Mouse (Mus musculus): ENCODE measurements around the gene Epb41l2. TPM values are rescaled to one million over a fixed set of nuclear protein-coding genes. Genes with fewer than 3 reads are reported as not detected.

Gene Epb41l2
- polyA plus RNA-seq, 1 experiment = 421 TPM

DNA sequence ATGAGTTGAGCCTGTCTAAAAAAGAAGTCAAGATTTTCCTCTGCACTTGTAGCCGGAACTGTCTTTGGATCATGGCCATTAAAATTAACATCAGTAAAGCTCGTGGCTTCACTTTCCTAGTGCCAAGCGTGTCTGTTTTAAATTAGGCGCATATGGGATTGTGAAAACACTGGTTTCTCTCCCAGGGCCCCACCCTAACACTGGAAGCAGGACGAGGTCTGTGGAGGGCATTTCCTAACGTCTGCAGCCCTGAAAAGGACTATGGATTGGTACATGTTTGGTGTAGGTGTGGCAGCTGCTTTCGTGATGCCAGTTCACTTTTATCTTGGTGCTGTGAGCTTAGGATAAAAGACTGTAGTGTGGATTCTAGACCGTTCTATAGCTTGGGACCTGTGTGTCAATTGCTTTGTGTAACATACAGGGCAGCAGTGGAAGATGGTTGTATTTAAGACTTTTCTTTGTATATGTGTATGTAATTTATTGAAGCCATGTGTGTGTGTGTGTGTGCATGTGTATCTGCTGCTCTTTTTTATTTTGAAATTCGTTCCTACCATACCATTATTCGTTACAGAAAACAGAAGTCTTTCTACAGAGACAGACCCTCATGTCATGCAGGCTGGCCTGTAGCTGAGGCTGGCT lies 13.0 kb downstream of the Epb41l2 start:
- Histone ChIP-seq H3K4me1 (ENCODE audit: control insufficient read depth, insufficient read depth, low read length) (no peaks in the 10 kb centered on the region), H3K4me3 (ENCODE audit: insufficient read depth, low read depth, low read length) (no peak overlapping the region), H3K27ac (ENCODE audit: insufficient read depth, low read depth, low read length) (no peak overlapping the region)
- 55% methylated on average over 10 of the region's 10 CpGs for WGBS
- no peak for TF ChIP-seq CTCF (IDR thresholded peaks at IDR 0.05; ENCODE audit: insufficient read depth, low read depth, low read length)
- no peak for TF ChIP-seq POLR2A (IDR thresholded peaks at IDR 0.05; ENCODE audit: insufficient read depth, low read depth, low read length)

DNA sequence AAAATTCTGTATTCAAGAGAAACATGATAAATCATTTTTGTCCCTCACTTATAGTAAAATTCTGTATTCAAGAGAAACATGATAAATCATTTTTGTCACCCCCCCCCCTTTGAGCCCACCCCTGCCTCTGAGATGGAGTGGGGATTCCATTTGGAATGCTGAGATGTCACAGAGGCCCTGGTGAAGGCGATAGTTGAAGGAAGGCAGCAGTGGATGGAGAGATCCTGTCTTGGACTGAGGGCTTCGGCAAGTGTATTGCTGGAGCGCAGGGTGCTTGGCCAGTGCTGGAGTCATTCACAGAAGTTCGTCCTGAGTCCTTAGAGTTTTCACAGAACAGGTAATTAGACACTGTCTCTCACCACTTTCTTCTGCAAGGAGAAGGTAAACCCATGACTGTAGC lies 15.4 kb downstream of the Epb41l2 start:
- H3K4me1 ChIP-seq (ENCODE audit: control insufficient read depth, insufficient read depth, low read length) = no peaks in the 10 kb centered on the region
- H3K4me3 ChIP-seq (ENCODE audit: insufficient read depth, low read depth, low read length) = no peak overlapping the region
- TF ChIP-seq POLR2A (IDR thresholded peaks at IDR 0.05; ENCODE audit: insufficient read depth, low read depth, low read length) = no peak
- TF ChIP-seq CTCF (IDR thresholded peaks at IDR 0.05; ENCODE audit: insufficient read depth, low read depth, low read length) = no peak
- 93% methylated on average over 4 of the region's 4 CpGs for WGBS
- no peak overlapping the region for H3K27ac ChIP-seq (ENCODE audit: insufficient read depth, low read depth, low read length)

DNA sequence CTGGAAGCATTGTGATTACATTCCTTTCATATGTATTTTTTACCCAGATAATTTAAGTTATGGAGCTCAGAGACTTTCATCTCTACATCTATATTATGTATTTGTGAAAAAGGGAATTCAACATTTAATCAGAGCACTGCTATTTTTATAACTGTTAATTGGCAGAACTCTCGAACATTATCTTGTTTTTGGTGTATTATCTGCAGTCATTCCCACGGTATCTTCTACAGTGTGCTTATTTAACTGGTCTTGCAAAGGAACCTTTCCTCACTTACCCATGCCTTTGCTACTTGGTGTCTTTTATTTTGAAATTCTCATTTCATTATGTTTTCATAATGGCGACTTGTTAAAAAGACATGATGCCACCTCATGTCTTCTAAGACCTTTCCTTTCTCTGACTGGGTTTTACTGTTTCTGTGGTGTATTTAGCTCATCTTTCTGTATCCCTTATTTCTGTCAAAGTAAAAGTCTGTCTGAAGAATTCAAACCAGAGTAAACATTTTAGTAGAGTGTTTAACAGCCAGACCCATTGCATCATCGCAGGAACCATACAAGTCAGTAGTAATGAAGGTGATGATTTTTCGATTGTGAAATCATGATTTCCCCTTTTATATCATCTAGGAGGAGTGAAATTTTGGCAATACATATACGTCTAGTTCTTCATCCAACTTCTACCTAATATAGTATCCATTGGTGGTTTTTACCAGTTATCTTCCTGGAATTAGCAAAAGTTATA lies 21.3 kb downstream of the Epb41l2 start:
- no peak overlapping the region for H3K4me3 ChIP-seq (ENCODE audit: insufficient read depth, low read depth, low read length)
- H3K27ac ChIP-seq (ENCODE audit: insufficient read depth, low read depth, low read length) = no peak overlapping the region
- no peaks in the 10 kb centered on the region for H3K4me1 ChIP-seq (ENCODE audit: control insufficient read depth, insufficient read depth, low read length)
- WGBS = 90% methylated on average over 6 of the region's 6 CpGs
- TF ChIP-seq POLR2A (IDR thresholded peaks at IDR 0.05; ENCODE audit: insufficient read depth, low read depth, low read length) = no peak
- TF ChIP-seq CTCF (IDR thresholded peaks at IDR 0.05; ENCODE audit: insufficient read depth, low read depth, low read length) = no peak

DNA sequence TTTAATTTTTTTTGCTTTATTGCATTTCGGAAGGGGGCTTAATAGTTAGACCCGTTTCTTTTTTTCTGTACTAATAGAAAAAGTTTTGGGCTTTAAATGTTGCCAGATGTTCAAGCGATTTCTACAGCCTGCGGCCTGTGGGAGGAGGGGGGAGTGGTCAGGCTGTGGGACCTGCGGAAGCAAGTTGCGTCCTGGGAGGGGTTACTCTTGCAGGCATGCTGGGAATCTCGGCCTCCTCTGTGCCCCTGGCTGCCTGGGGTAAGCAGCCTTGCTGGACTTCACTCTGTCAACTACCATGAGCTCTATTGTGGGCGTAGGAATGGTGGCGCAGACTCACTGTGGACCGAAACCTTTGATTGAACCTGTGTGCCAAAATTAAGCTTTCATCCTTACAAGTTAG lies 22.4 kb downstream of the Epb41l2 start:
- no peak for TF ChIP-seq POLR2A (IDR thresholded peaks at IDR 0.05; ENCODE audit: insufficient read depth, low read depth, low read length)
- TF ChIP-seq CTCF (IDR thresholded peaks at IDR 0.05; ENCODE audit: insufficient read depth, low read depth, low read length) = no peak
- no peak overlapping the region for H3K27ac ChIP-seq (ENCODE audit: insufficient read depth, low read depth, low read length)
- H3K4me3 ChIP-seq (ENCODE audit: insufficient read depth, low read depth, low read length) = no peak overlapping the region
- WGBS = 83% methylated on average over 10 of the region's 10 CpGs
- no peaks in the 10 kb centered on the region; the same call in 1 of the 2 replicates for H3K4me1 ChIP-seq (ENCODE audit: control insufficient read depth, insufficient read depth, low read length)

DNA sequence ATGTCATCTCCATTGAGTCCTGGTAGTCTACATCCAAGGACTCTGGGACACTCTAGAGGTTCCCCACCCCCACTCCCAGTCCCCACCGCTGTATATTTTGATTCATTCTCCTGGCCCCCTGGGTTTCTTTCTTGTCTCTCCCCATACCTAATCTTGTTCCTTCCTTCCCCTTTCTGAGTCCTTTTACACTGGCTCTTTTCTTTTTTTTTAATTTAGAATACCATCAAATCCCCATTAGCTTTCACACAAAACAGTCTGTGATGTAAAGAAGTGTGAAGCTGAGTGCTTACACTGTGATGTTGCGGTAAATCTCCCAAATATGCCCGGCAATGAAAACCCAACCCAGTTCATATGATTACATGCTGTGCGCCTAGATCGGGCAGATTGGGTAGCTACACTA lies 23.6 kb downstream of the Epb41l2 start:
- WGBS = 70% methylated on average over 5 of the region's 5 CpGs
- Histone ChIP-seq H3K27ac (ENCODE audit: insufficient read depth, low read depth, low read length) (no peak overlapping the region), H3K4me1 (ENCODE audit: control insufficient read depth, insufficient read depth, low read length) (no peaks in the 10 kb centered on the region; the same call in 1 of the 2 replicates), H3K4me3 (ENCODE audit: insufficient read depth, low read depth, low read length) (no peak overlapping the region)
- no peak for TF ChIP-seq CTCF (IDR thresholded peaks at IDR 0.05; ENCODE audit: insufficient read depth, low read depth, low read length)
- TF ChIP-seq POLR2A (IDR thresholded peaks at IDR 0.05; ENCODE audit: insufficient read depth, low read depth, low read length) = no peak

DNA sequence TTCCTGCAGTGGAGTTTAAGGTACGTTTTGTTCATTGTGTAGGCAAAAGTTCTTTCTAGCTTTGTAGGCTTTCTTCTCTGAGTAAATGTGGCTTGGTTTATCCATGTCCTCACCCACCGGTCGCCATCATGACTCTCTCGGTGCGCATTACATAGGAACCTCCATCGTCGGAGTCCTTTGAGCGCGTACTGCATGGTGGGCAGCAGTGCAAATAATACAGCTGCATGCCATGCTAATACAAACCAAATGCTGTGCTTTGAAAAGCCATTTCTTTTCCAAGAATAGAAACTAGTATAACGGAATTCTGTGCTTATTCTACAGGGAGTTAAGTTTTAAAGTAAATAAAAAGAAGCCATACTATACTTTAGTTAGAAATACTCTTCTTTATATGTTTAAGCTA lies 24.8 kb downstream of the Epb41l2 start:
- Histone ChIP-seq H3K4me3 (ENCODE audit: insufficient read depth, low read depth, low read length) (no peak overlapping the region), H3K4me1 (ENCODE audit: control insufficient read depth, insufficient read depth, low read length) (no peaks in the 10 kb centered on the region; the same call in 1 of the 2 replicates), H3K27ac (ENCODE audit: insufficient read depth, low read depth, low read length) (no peak overlapping the region)
- 92% methylated on average over 10 of the region's 10 CpGs for WGBS
- no peak for TF ChIP-seq POLR2A (IDR thresholded peaks at IDR 0.05; ENCODE audit: insufficient read depth, low read depth, low read length)
- TF ChIP-seq CTCF (IDR thresholded peaks at IDR 0.05; ENCODE audit: insufficient read depth, low read depth, low read length) = no peak

DNA sequence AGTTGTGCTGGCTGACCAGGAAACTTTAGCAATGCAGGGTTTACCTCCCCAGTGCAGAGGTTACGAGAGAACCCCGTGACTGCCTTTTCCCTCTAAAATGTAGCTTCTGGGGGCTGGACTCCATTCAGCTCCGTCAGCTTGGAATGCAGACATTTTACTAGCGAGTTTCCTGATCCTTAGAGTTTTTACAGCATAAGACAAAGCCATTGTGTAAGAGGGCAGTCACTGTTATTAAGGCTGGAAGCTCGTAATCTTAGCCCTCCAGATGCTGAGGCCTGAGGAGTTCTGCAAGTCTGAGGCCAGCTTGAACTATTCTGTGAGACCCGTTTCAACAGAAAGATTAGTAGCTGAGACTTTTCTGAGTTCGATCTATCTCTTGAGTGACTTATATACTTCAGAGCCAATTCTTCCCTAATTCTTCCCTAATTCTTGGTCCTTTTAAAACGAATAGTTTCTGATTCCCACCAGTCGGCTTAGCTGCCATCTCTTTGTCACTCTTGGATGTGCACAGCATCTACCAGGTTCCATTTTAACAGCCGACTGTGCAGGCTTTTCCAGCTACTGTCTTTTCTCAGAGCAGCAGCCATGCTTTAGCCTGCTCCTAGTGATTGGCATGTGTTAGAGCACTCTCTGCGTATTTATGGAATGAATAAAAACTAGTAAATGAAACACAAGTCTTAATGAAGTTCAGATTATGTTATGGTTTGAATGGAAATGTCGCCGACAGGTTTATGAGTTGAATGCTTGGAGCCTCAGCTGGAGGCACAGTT lies 26.4 kb downstream of the Epb41l2 start:
- H3K4me1 ChIP-seq (ENCODE audit: control insufficient read depth, insufficient read depth, low read length) = no peaks in the 10 kb centered on the region; the same call in 1 of the 2 replicates
- no peak overlapping the region for H3K27ac ChIP-seq (ENCODE audit: insufficient read depth, low read depth, low read length)
- no peak overlapping the region for H3K4me3 ChIP-seq (ENCODE audit: insufficient read depth, low read depth, low read length)
- 79% methylated on average over 13 of the region's 13 CpGs for WGBS
- TF ChIP-seq POLR2A (IDR thresholded peaks at IDR 0.05; ENCODE audit: insufficient read depth, low read depth, low read length) (no peak), CTCF (IDR thresholded peaks at IDR 0.05; ENCODE audit: insufficient read depth, low read depth, low read length) (no peak)

DNA sequence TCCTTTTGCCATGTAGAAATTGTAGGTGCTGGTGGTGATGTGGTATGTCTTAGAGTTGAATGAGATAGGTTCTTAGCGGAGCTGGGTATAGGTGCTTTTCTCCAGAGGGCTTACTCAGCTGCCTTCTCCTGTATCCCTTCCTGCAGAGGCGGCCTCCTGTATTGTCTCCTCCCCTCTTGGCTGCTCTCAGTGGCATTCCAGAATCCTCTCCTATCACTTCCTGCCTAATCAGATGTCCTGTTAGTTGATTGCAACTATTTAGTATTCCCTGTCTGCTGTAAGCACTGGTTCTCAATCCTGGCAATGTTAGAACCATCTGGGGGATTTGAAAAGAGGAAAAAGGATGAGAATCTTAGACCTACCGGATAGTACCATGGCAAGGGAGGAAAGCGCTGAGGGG lies 27.3 kb downstream of the Epb41l2 start:
- Histone ChIP-seq H3K4me3 (ENCODE audit: insufficient read depth, low read depth, low read length) (no peak overlapping the region), H3K27ac (ENCODE audit: insufficient read depth, low read depth, low read length) (no peak overlapping the region), H3K4me1 (ENCODE audit: control insufficient read depth, insufficient read depth, low read length) (no peaks in the 10 kb centered on the region; the same call in 1 of the 2 replicates)
- TF ChIP-seq POLR2A (IDR thresholded peaks at IDR 0.05; ENCODE audit: insufficient read depth, low read depth, low read length) (no peak), CTCF (IDR thresholded peaks at IDR 0.05; ENCODE audit: insufficient read depth, low read depth, low read length) (no peak)
- 86% methylated on average over 4 of the region's 4 CpGs for WGBS

DNA sequence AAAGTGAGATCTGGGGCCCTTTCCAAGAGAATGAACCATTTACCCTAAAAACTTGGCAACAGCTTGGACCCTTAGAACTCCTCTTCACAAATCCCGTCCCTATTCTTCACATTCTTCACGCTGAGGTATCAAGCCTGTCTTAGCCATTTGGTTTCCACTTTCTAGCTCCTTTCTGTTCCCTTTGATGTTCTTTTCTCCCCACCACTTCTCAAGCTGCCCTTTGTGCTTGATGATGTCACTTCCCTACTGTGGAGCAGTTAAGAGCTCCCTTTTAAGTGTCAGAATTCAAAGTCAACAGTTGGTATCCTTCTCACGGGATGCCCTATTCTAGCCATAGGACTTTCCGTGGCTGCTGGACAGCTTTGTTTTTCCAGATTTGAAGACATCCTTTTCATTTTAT lies 27.7 kb downstream of the Epb41l2 start:
- WGBS = 71% methylated on average over 4 of the region's 4 CpGs
- no peak overlapping the region for H3K4me3 ChIP-seq (ENCODE audit: insufficient read depth, low read depth, low read length)
- H3K4me1 ChIP-seq (ENCODE audit: control insufficient read depth, insufficient read depth, low read length) = no peaks in the 10 kb centered on the region; the same call in 1 of the 2 replicates
- no peak overlapping the region for H3K27ac ChIP-seq (ENCODE audit: insufficient read depth, low read depth, low read length)
- TF ChIP-seq POLR2A (IDR thresholded peaks at IDR 0.05; ENCODE audit: insufficient read depth, low read depth, low read length) = no peak
- TF ChIP-seq CTCF (IDR thresholded peaks at IDR 0.05; ENCODE audit: insufficient read depth, low read depth, low read length) = no peak

Measured in olfactory bulb, adult 2 months (tissue).